Mouse (Mus musculus) lung, adult 2 months (tissue): ENCODE measurements around the gene Aasdh.

ENCODE experiments used
- CTCF ChIP-seq: fragments of 200-500 bp; IDR thresholded peaks from 2 replicates; pipeline ENCODE4 v1.5.1; 2011; ENCODE audit warnings: mild to moderate bottlenecking, low read length, control low read depth; ENCODE audit not compliant: insufficient read depth
- POLR2A ChIP-seq: fragments of 200-500 bp; IDR thresholded peaks from 2 replicates; pipeline ENCODE4 v1.6.1; 2011; ENCODE audit warnings: low read depth, mild to moderate bottlenecking, control low read depth, low read length, borderline replicate concordance; ENCODE audit errors: extremely low read depth

DNA sequence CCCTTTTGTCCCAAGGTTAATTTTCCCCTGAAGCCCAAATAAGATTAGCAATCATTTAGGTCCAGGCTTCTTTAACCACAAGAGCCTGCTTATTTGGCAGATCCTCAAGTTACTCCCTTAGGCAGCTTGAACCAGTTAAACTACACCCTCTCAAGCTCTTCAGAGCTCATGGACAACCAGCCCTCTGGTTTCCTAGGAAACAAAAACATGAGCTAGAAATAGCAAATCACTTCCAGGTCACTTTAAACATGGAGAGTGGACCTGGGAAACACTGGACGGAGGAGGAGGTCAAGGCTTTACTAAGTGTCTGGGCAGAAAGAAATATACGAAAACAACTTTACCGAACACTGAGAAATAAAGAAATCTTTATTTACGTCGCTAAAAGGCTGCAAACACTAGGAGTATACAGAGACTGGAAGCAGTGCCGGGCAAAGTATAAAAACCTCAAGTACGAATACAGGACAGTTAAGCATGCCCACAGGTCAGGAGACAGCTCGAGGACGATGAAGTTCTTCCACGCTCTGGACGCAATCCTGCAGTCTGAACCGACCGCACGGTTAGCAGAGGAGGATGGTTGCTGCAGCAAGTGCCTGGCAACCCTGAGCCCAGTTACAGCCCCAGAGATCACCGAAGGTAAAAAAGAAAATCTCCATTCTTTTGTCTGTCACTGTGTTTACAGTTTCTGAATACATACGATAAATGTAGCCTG, 23.0 kb upstream of the Aasdh start:
- TF ChIP-seq CTCF (no peak), POLR2A (no peak)
